ENCODE assay signal across 10 mouse cellular contexts in genomic region chr8:82027401-82027800, GRCm38 (mm10).
A peak's percentile ranks its signal among the peaks of the same experiment; 100 is the strongest.
DNase-seq lines count a peak whose midpoint lies in the region; ATAC-seq and TF ChIP-seq lines count a peak whose summit lies in the region.
"Had no signal": no experiment of that assay in that cellular context is flagged by ENCODE, and none has a peak within 500 bp of the region (broad histone marks: within the 10 kb centered on the region; RNA-seq: fewer than 3 reads in every experiment).

No protein-coding gene starts in this region.

- no peak overlapping the region for H3K4me2 ChIP-seq in hindbrain, embryonic 13.5 days
- no peak overlapping the region for H3K4me2 ChIP-seq in hindbrain, embryonic 11.5 days (replicated peaks; ENCODE audit: low read depth, low read length)
- no peak overlapping the region for H3K4me2 ChIP-seq in kidney, embryonic 15.5 days

- H3K36me3 ChIP-seq in hindbrain, embryonic 13.5 days, result no peaks in the 10 kb centered on the region
- no peaks in the 10 kb centered on the region for H3K36me3 ChIP-seq in hindbrain, embryonic 11.5 days (ENCODE audit: control insufficient read depth, insufficient read depth, low read length)
- H3K36me3 ChIP-seq in kidney, embryonic 15.5 days, result no peaks in the 10 kb centered on the region

- H3K4me3 ChIP-seq in hindbrain, embryonic 13.5 days, result no peak overlapping the region
- H3K4me3 ChIP-seq in hindbrain, embryonic 11.5 days (ENCODE audit: low read depth, low read length), result no peak overlapping the region
- no peak overlapping the region for H3K4me3 ChIP-seq in cerebellum, adult 2 months (replicated peaks; ENCODE audit: insufficient read depth, low read depth, low read length)
- no peak overlapping the region for H3K4me3 ChIP-seq in kidney, embryonic 15.5 days (replicated peaks)
- no peak overlapping the region for H3K4me3 ChIP-seq in olfactory bulb, adult 2 months (ENCODE audit: insufficient read depth, low read depth, low read length)
- H3K4me3 ChIP-seq: erythroblast, embryonic 14.5 days had no signal

- ATAC-seq in hindbrain, embryonic 13.5 days (ENCODE audit: low FRiP score), result peak; percentile 72; the same call in 1 of the 2 replicates
- no peak for ATAC-seq in hindbrain, embryonic 11.5 days (ENCODE audit: low FRiP score)
- peak; percentile 40; the same call in 1 of the 2 replicates for ATAC-seq in kidney, embryonic 15.5 days (replicated peaks; ENCODE audit: low FRiP score)
- ATAC-seq in megakaryocyte, adult 5-6 weeks (ENCODE audit: poor library complexity, severe bottlenecking), result no peak
- ATAC-seq: Patski had no signal

- H3K4me1 ChIP-seq in hindbrain, embryonic 13.5 days (replicated peaks), result peaks cover 13% of the 10 kb centered on the region; the same call in 1 of the 2 replicates
- H3K4me1 ChIP-seq in hindbrain, embryonic 11.5 days (replicated peaks; ENCODE audit: control insufficient read depth, insufficient read depth, low read length), result no peaks in the 10 kb centered on the region
- H3K4me1 ChIP-seq in cerebellum, adult 2 months (ENCODE audit: control insufficient read depth, insufficient read depth, low read length), result peaks cover 8% of the 10 kb centered on the region; the same call in 1 of the 2 replicates
- H3K4me1 ChIP-seq in kidney, embryonic 15.5 days, result no peaks in the 10 kb centered on the region; the same call in 1 of the 2 replicates
- no peaks in the 10 kb centered on the region for H3K4me1 ChIP-seq in olfactory bulb, adult 2 months (ENCODE audit: control insufficient read depth, insufficient read depth, low read length)

- no peaks in the 10 kb centered on the region for H3K9me3 ChIP-seq in hindbrain, embryonic 13.5 days
- no peaks in the 10 kb centered on the region for H3K9me3 ChIP-seq in hindbrain, embryonic 11.5 days (ENCODE audit: control insufficient read depth, low read length)
- no peaks in the 10 kb centered on the region for H3K9me3 ChIP-seq in kidney, embryonic 15.5 days (replicated peaks)

- no peak for TF ChIP-seq POLR2A in cerebellum, adult 2 months (IDR thresholded peaks at IDR 0.05; ENCODE audit: borderline replicate concordance, insufficient read depth, low read length)
- TF ChIP-seq POLR2A in olfactory bulb, adult 2 months (IDR thresholded peaks at IDR 0.05; ENCODE audit: insufficient read depth, low read depth, low read length), result no peak

- H3K27me3 ChIP-seq in hindbrain, embryonic 13.5 days, result no peaks in the 10 kb centered on the region
- no peaks in the 10 kb centered on the region for H3K27me3 ChIP-seq in hindbrain, embryonic 11.5 days (ENCODE audit: control insufficient read depth, insufficient read depth, low read length)
- no peaks in the 10 kb centered on the region for H3K27me3 ChIP-seq in cerebellum, adult 2 months (ENCODE audit: control insufficient read depth, insufficient read depth, low read length)
- no peaks in the 10 kb centered on the region for H3K27me3 ChIP-seq in kidney, embryonic 15.5 days
- H3K27me3 ChIP-seq: Patski had no signal

- H3K27ac ChIP-seq in hindbrain, embryonic 13.5 days, result no peak overlapping the region
- no peak overlapping the region for H3K27ac ChIP-seq in hindbrain, embryonic 11.5 days (ENCODE audit: low read depth, low read length)
- no peak overlapping the region; the same call in 1 of the 2 replicates for H3K27ac ChIP-seq in cerebellum, adult 2 months (ENCODE audit: insufficient read depth, low read length)
- H3K27ac ChIP-seq in kidney, embryonic 15.5 days, result no peak overlapping the region
- H3K27ac ChIP-seq in olfactory bulb, adult 2 months (ENCODE audit: insufficient read depth, low read depth, low read length), result 0 out of 2 replicates have a peak overlapping the region, but pooled peaks have one; percentile 37

- no peak overlapping the region for H3K9ac ChIP-seq in hindbrain, embryonic 13.5 days
- H3K9ac ChIP-seq in hindbrain, embryonic 11.5 days (ENCODE audit: low read depth, low read length), result no peak overlapping the region
- no peak overlapping the region for H3K9ac ChIP-seq in kidney, embryonic 15.5 days

- DNase-seq in hindbrain, embryonic 11.5 days (ENCODE audit: low spot score), result no peak
- peak; percentile 29 for DNase-seq in Muller cell, postnatal 12 days (ENCODE audit: inconsistent ontology term)
- peak; percentile 31 to 43 for DNase-seq in cerebellum, adult 2 months
- no peak for DNase-seq in layer of hippocampus, adult 18-20 months (ENCODE audit: low spot score in 2 of 2)

- 36% methylated on average over 3 of the region's 3 CpGs for WGBS in hindbrain, embryonic 13.5 days
- 52% methylated on average over 3 of the region's 3 CpGs for WGBS in hindbrain, embryonic 11.5 days
- WGBS in cerebellum, adult 2 months, result 29% methylated on average over 3 of the region's 3 CpGs
- 33% methylated on average over 3 of the region's 3 CpGs for WGBS in kidney, embryonic 15.5 days
- 38% methylated on average over 3 of the region's 3 CpGs for WGBS in olfactory bulb, adult 2 months

- no peak for TF ChIP-seq CTCF in cerebellum, adult 2 months (IDR thresholded peaks at IDR 0.05; ENCODE audit: borderline replicate concordance, insufficient read depth, low read depth, low read length)
- TF ChIP-seq CTCF in olfactory bulb, adult 2 months (IDR thresholded peaks at IDR 0.05; ENCODE audit: insufficient read depth, low read depth, low read length), result no peak

Comparison
In these comparisons a context has a peak if more than half of its experiments do, and no peak if none do; other contexts are left out.
1. ATAC-seq: peak in hindbrain, embryonic 13.5 days (single experiment) and kidney, embryonic 15.5 days (single experiment); none in hindbrain, embryonic 11.5 days (single experiment) and megakaryocyte, adult 5-6 weeks (single experiment).
2. DNase-seq: peak in Muller cell, postnatal 12 days (single experiment) and cerebellum, adult 2 months (2 of 2); none in hindbrain, embryonic 11.5 days (single experiment) and layer of hippocampus, adult 18-20 months (0 of 2).